ENCODE assay signal across 31 mouse cellular contexts in the genomic region with DNA sequence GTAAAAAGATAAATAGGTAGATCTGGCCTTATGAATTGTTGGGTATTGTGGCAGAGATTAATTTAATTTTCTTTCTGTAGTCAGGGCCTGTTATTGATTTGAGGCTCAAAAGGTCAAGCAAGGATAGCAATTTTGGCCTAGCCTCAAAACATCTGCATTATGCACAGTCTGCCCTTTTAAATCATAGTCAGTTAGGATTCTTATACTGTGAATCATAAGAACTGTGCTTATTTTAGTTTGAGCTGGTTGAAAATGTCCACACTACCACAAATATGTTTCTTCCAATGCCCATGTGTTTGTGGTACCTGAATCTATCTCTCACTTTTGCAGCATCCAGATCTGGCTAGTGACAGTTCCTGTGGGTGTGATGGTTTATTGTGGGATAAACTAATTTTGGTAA. TPM values are rescaled to one million over a fixed set of nuclear protein-coding genes. Genes with fewer than 3 reads are reported as not detected.
DNase-seq lines count a peak whose midpoint lies in the region; TF ChIP-seq lines count a peak whose summit lies in the region.
"Had no signal": no experiment of that assay in that cellular context is flagged by ENCODE, and none has a peak within 500 bp of the region (broad histone marks: within the 10 kb centered on the region; RNA-seq: fewer than 3 reads in every experiment).

No protein-coding gene starts in this region.

- no peak overlapping the region for H3K4me3 ChIP-seq in embryonic fibroblast, embryonic 13.5 days (ENCODE audit: insufficient read depth, low read length)
- H3K4me3 ChIP-seq: embryonic facial prominence, embryonic 10.5 days; embryonic facial prominence, embryonic 13.5 days; forebrain, embryonic 12.5 days; forebrain, embryonic 15.5 days; gastrocnemius, adult 2 months; heart, embryonic 12.5 days; heart, embryonic 15.5 days; hindbrain, embryonic 10.5 days; hindbrain, embryonic 13.5 days; intestine, embryonic 15.5 days had no signal

- no peak for TF ChIP-seq POLR2A in embryonic fibroblast, embryonic 13.5 days (IDR thresholded peaks at IDR 0.05; ENCODE audit: low read depth, low read length)

- peaks cover 7% of the 10 kb centered on the region for H3K4me1 ChIP-seq in embryonic fibroblast, embryonic 13.5 days (ENCODE audit: control insufficient read depth, insufficient read depth, low read length)

- peak overlapping the region; percentile 92 for H3K27ac ChIP-seq in embryonic fibroblast, embryonic 13.5 days (ENCODE audit: insufficient read depth, low read length)
- H3K27ac ChIP-seq: embryonic facial prominence, embryonic 10.5 days; embryonic facial prominence, embryonic 13.5 days; forebrain, embryonic 12.5 days; forebrain, embryonic 15.5 days; gastrocnemius, adult 2 months; heart, embryonic 15.5 days; hindbrain, embryonic 10.5 days; hindbrain, embryonic 13.5 days; intestine, embryonic 15.5 days had no signal

- peak; percentile 23 for DNase-seq in adrenal gland, adult 2 months
- DNase-seq in adrenal gland, postnatal 25 days, result no peak
- DNase-seq in 3T3-L1 (ENCODE audit: low read depth, low spot score), result peak; percentile 62
- DNase-seq in ovary, postnatal 36 days (ENCODE audit: low spot score), result no peak
- DNase-seq in cerebellum, postnatal 10 days, result no peak
- DNase-seq: adrenal gland, adult 8-10 months; adrenal gland, postnatal 36 days; B cell, adult 2 months; cerebellum, adult 11 months; cerebellum, adult 2 months; cerebellum, adult 9-11 months; cerebellum, postnatal 36 days; embryo, embryonic 11 days; gastrocnemius, adult 2 months; gastrocnemius, postnatal 14 days; heart, adult 11 months; heart, postnatal 10 days; heart, postnatal 36 days; kidney, adult 11 months had no signal

- TF ChIP-seq CTCF in embryonic fibroblast, embryonic 13.5 days (IDR thresholded peaks at IDR 0.05; ENCODE audit: borderline replicate concordance, insufficient read depth, low read length), result no peak

RNA-seq across cellular contexts. Expression of gene Itgbl1, which starts 4.7 kb away (rescaled TPM):
- total RNA-seq in adrenal gland, adult 2 months (2021), result 1 to 10 TPM; 1.6 to 3.9 TPM
- polyA plus RNA-seq in adrenal gland, adult 2 months (2012; rRNA removed), result 4.1 and 4.2 TPM in 2 replicates
- total RNA-seq in adrenal gland, postnatal 25 days (2021), result 1.0 and 1.2 TPM in 2 replicates
- polyA plus RNA-seq in embryonic fibroblast, embryonic 13.5 days (2011; ENCODE audit: insufficient read length, low read depth, missing spikeins), result 18.7 and 39.7 TPM in 2 replicates
- total RNA-seq: CH12.LX had no signal
- polyA plus RNA-seq: G1E had no signal

RNA-seq across cellular contexts. Expression of gene Nalcn, which starts 37.5 kb away (rescaled TPM):
- total RNA-seq in adrenal gland, adult 2 months (2021), result 1 to 10 TPM; 4.8 to 6.3 TPM
- 2.6 and 3.1 TPM in 2 replicates for polyA plus RNA-seq in adrenal gland, adult 2 months (2012; rRNA removed)
- 3.9 and 6.4 TPM in 2 replicates for total RNA-seq in adrenal gland, postnatal 25 days (2021)
- 0.25 and 0.74 TPM in 2 replicates for polyA plus RNA-seq in embryonic fibroblast, embryonic 13.5 days (2011; ENCODE audit: insufficient read length, low read depth, missing spikeins)
- total RNA-seq: CH12.LX had no signal
- polyA plus RNA-seq: G1E had no signal

Comparison
In these comparisons a context has a peak if more than half of its experiments do, and no peak if none do; other contexts are left out.
1. DNase-seq: peak in adrenal gland, adult 2 months (single experiment) and 3T3-L1 (single experiment); none in adrenal gland, postnatal 25 days (single experiment), ovary, postnatal 36 days (single experiment) and cerebellum, postnatal 10 days (0 of 2).